Mouse (Mus musculus) forebrain, embryonic 16.5 days (tissue): ENCODE results near the gene Tnni2. TPM values are rescaled to one million over a fixed set of nuclear protein-coding genes. Genes with fewer than 3 reads are reported as not detected.

ENCODE experiments used
- ATAC-seq: fragments of 200-750 bp; cut with Nextera tagmentation; 2 replicates; pipeline ENCODE4 v1.8.0; 2017; ENCODE audit warnings: mild to moderate bottlenecking, moderate library complexity
- H3K27ac ChIP-seq: fragments of 300-500 bp; sonication (generic); 2 replicates; pipeline ENCODE4 v1.5.1; 2014; ENCODE audit warnings: low read length, control low read depth
- H3K27me3 ChIP-seq: fragments of 300-500 bp; sonication (generic); replicated peaks from 2 replicates; pipeline ENCODE4 v1.6.1; 2014; ENCODE audit warnings: low read length; ENCODE audit not compliant: control insufficient read depth, insufficient read depth
- H3K36me3 ChIP-seq: fragments of 300-500 bp; sonication (generic); 2 replicates; pipeline ENCODE4 v1.6.1; 2014; ENCODE audit not compliant: control insufficient read depth, insufficient read depth
- H3K4me1 ChIP-seq: fragments of 300-500 bp; sonication (generic); replicated peaks from 2 replicates; pipeline ENCODE4 v1.6.1; 2014; ENCODE audit warnings: low read length; ENCODE audit not compliant: control insufficient read depth, insufficient read depth
- H3K4me2 ChIP-seq: fragments of 300-500 bp; sonication (generic); 2 replicates; pipeline ENCODE4 v1.6.1; 2014; ENCODE audit warnings: mild to moderate bottlenecking, low read length, control low read depth
- H3K4me3 ChIP-seq: fragments of 300-500 bp; sonication (generic); replicated peaks from 2 replicates; pipeline ENCODE4 v1.5.1; 2014; ENCODE audit warnings: mild to moderate bottlenecking, low read length, control low read depth
- H3K9ac ChIP-seq: fragments of 300-500 bp; sonication (generic); replicated peaks from 2 replicates; pipeline ENCODE4 v1.6.1; 2014; ENCODE audit warnings: low read depth, low read length, control low read depth
- H3K9me3 ChIP-seq: fragments of 300-500 bp; sonication (generic); 2 replicates; pipeline ENCODE4 v1.6.1; 2016; ENCODE audit warnings: low read length; ENCODE audit not compliant: control insufficient read depth
- WGBS: fragments of 180-500 bp; shearing (Covaris S2); extraction: QIAGEN DNeasy Blood & Tissue Kit; methylation state at CpG from one replicate; pipeline ENCODE4 v1.1.7; 2014; 5-methylcytosine and 5-hydroxymethylcytosine counted together
- polyA plus RNA-seq: library from polyadenylated mRNA; unstranded; fragments of >200 nt; fragmentation: Nextera tagmentation; extraction: Ambion mirVana; gene quantifications from 2 replicates; pipeline ENCODE4 v1.2.1, GENCODE M21; 2015

Gene Tnni2
- polyA plus RNA-seq, 1 experiment from 2014 or later: not detected

DNA sequence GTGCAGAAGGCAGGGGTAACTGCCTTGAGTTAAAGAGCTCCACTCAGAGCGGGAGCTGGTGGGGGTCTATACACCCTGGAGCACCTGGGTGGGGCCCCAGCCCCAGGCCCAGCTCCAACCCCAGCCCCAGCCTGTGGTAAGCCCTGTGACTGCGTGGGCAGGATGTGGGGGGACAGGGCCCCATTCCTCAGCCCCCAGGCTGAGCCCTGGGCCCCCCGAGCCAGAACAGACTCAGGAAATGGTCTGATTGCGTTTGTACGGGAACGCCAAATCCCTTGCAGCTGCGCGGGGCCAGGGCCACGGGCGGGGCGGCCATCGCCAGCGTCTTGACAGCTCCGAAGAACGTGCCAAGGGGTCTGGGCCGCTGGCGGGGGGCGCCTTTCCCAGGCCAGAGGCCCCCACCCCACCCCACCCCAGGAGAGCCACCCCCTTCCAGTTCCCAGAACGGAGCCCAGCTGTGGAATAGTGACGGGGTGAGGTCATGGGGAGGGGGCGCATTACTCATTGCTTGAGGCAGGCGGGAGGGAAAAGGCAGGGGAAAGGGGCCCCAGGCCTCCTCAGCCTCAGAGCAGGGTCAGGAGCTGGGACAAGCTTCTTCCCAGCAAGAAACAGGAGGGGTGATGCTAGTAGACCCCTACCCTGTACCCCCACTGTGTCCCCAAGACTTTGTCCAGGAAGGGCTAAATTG is 40.1 kb downstream of the Tnni2 start:
- ATAC-seq: peak; percentile 75
- WGBS: under 1% methylated on average over 22 of the region's 22 CpGs

GRCm38 (mm10) chr7:142482256-142482609 is 40.6 kb downstream of the Tnni2 start:
- Histone ChIP-seq H3K4me1 (peaks cover 18% of the 10 kb centered on the region), H3K9me3 (no peaks in the 10 kb centered on the region), H3K4me2 (no peak overlapping the region), H3K4me3 (no peak overlapping the region), H3K27me3 (no peaks in the 10 kb centered on the region), H3K27ac (peak overlapping the region; percentile 34), H3K36me3 (no peaks in the 10 kb centered on the region), H3K9ac (no peak overlapping the region)
- 14% methylated on average over 6 of the region's 6 CpGs for WGBS
- peak; percentile 53 for ATAC-seq

More for the DNA sequence above, 40.1 kb downstream of the Tnni2 start:
- peak overlapping the region; percentile 58 for H3K9ac ChIP-seq
- peak overlapping the region; percentile 53 for H3K4me2 ChIP-seq
- no peaks in the 10 kb centered on the region for H3K9me3 ChIP-seq
- peaks cover 14% of the 10 kb centered on the region for H3K4me1 ChIP-seq
- H3K27ac ChIP-seq: peak overlapping the region; percentile 34
- H3K27me3 ChIP-seq: no peaks in the 10 kb centered on the region
- H3K36me3 ChIP-seq: no peaks in the 10 kb centered on the region
- peak overlapping the region; percentile 29 for H3K4me3 ChIP-seq

GRCm38 (mm10) chr7:142483136-142483535 is 41.5 kb downstream of the Tnni2 start:
- peaks cover 23% of the 10 kb centered on the region for H3K4me1 ChIP-seq
- WGBS: 45% methylated on average over 11 of the region's 11 CpGs
- ATAC-seq: no peak
- no peak overlapping the region for H3K27ac ChIP-seq
- H3K4me3 ChIP-seq: no peak overlapping the region
- no peaks in the 10 kb centered on the region for H3K27me3 ChIP-seq
- no peak overlapping the region for H3K4me2 ChIP-seq
- H3K9ac ChIP-seq: no peak overlapping the region
- H3K9me3 ChIP-seq: no peaks in the 10 kb centered on the region
- no peaks in the 10 kb centered on the region for H3K36me3 ChIP-seq

DNA sequence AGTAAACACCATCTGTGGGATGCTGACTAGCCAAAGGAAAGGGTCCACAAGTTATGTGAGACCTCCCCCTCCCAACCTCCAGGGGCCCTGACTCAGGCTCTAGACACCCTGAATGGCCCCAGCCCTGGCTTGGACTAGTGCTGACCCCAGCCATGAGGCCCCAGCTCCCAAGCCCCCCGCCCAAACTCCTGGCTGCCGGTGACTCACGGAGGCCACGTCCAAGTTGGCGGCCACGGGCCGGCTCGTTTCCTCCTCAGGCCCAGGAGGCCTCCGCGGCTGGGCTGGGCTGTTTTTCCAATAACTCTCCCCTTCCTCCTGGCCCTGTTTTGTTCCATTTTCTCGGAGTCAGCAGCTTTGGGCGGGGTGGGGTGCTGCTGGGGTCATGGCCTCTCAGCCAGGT is 43.2 kb downstream of the Tnni2 start:
- ATAC-seq: no peak
- Histone ChIP-seq H3K4me1 (peaks cover 23% of the 10 kb centered on the region), H3K36me3 (no peaks in the 10 kb centered on the region), H3K4me2 (no peak overlapping the region), H3K27me3 (no peaks in the 10 kb centered on the region), H3K27ac (no peak overlapping the region), H3K9ac (no peak overlapping the region), H3K4me3 (no peak overlapping the region), H3K9me3 (no peaks in the 10 kb centered on the region)
- 85% methylated on average over 12 of the region's 12 CpGs for WGBS

DNA sequence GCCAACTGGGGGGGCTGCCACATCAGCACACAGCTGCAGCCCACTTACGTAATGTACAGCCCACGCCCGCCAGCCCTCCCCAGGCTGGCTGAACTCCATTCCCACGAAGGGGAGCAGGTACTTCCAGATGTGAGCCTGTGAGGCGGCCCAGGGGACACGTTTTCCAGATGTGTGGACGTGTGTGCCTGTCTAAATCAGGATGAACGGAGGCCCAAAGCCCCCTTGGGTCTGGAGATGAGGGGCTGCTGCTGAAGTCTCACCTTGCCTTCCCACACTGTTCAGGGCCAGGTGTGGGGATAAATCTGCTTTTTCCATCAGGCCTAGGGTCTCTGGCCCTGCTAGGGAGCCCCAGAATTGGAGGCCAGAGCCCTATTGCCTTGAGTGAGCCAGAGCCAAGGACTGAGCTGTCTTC is 45.1 kb downstream of the Tnni2 start:
- Histone ChIP-seq H3K9me3 (no peaks in the 10 kb centered on the region), H3K4me3 (no peak overlapping the region), H3K9ac (no peak overlapping the region), H3K4me2 (no peak overlapping the region), H3K4me1 (peaks cover 17% of the 10 kb centered on the region), H3K27ac (no peak overlapping the region), H3K27me3 (no peaks in the 10 kb centered on the region), H3K36me3 (no peaks in the 10 kb centered on the region)
- 81% methylated on average over 8 of the region's 8 CpGs for WGBS
- ATAC-seq: no peak

GRCm38 (mm10) chr7:142487341-142487859 is 45.8 kb downstream of the Tnni2 start:
- WGBS: 9% methylated on average over 9 of the region's 9 CpGs
- no peaks in the 10 kb centered on the region for H3K36me3 ChIP-seq
- no peaks in the 10 kb centered on the region for H3K27me3 ChIP-seq
- peak; percentile 81 for ATAC-seq
- H3K9ac ChIP-seq: no peak overlapping the region; the same call in 1 of the 2 replicates
- H3K4me3 ChIP-seq: no peak overlapping the region
- H3K9me3 ChIP-seq: no peaks in the 10 kb centered on the region
- peaks cover 12% of the 10 kb centered on the region; the same call in 1 of the 2 replicates for H3K4me1 ChIP-seq
- H3K4me2 ChIP-seq: peak overlapping the region; percentile 28; the same call in 1 of the 2 replicates
- no peak overlapping the region for H3K27ac ChIP-seq

GRCm38 (mm10) chr7:142488053-142488452 is 46.4 kb downstream of the Tnni2 start:
- Histone ChIP-seq H3K27me3 (no peaks in the 10 kb centered on the region), H3K4me1 (peaks cover 9% of the 10 kb centered on the region; the same call in 1 of the 2 replicates), H3K27ac (no peak overlapping the region), H3K9me3 (no peaks in the 10 kb centered on the region), H3K4me2 (no peak overlapping the region), H3K36me3 (no peaks in the 10 kb centered on the region), H3K9ac (no peak overlapping the region), H3K4me3 (no peak overlapping the region)
- no peak for ATAC-seq
- WGBS: 81% methylated on average over 3 of the region's 3 CpGs

DNA sequence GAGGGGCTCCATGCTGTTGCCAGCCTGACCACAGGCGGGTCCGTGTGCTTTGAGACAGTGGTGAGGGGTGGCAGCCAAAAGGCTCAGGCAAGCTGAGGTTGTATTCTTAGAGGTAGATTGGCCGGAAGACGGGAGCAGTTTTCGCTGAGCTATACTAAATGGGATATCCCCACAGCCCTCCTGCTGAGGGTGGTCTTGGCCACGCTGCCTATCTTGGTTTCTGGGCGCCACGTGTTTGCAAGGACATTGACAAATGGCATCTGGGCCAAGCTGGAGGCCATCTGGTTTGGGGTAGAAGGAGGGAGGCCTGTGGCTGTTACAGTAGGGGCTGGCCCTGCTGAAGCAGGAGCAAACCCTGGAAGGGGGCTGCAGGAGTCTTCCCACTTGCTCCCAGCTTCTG is 51.9 kb downstream of the Tnni2 start:
- ATAC-seq: no peak
- 85% methylated on average over 8 of the region's 8 CpGs for WGBS
- Histone ChIP-seq H3K4me1 (no peaks in the 10 kb centered on the region), H3K36me3 (no peaks in the 10 kb centered on the region), H3K4me3 (no peak overlapping the region), H3K9me3 (no peaks in the 10 kb centered on the region), H3K27ac (no peak overlapping the region), H3K9ac (no peak overlapping the region), H3K4me2 (no peak overlapping the region), H3K27me3 (no peaks in the 10 kb centered on the region)
